22 mouse cellular contexts compared by ENCODE assay signal in genomic region chr15:25027865-25028264, GRCm38 (mm10).
DNase-seq lines count a peak whose midpoint lies in the region; ATAC-seq lines count a peak whose summit lies in the region.
"Had no signal": no experiment of that assay in that cellular context is flagged by ENCODE, and none has a peak within 500 bp of the region (broad histone marks: within the 10 kb centered on the region; RNA-seq: fewer than 3 reads in every experiment).

No protein-coding gene starts in this region.

- peak; percentile 28 for DNase-seq in forebrain, embryonic 14.5 days (ENCODE audit: low spot score)
- no peak for DNase-seq in forebrain, embryonic 10.5 days (ENCODE audit: extremely low spot score, low spot score)
- DNase-seq in neural tube, embryonic 11.5 days (ENCODE audit: low spot score): peak; percentile 29
- no peak for DNase-seq in neural tube, embryonic 10.5 days (ENCODE audit: extremely low spot score, low spot score)
- peak; percentile 36 for DNase-seq in mesoderm, embryonic 11.5 days (ENCODE audit: low read depth, low spot score)
- DNase-seq in embryonic facial prominence, embryonic 10.5 days (ENCODE audit: low spot score): no peak
- no peak for DNase-seq in thymus, postnatal 36 days
- DNase-seq: adrenal gland, postnatal 14 days; cerebellum, adult 11 months; cerebellum, adult 9-11 months; heart, postnatal 4 days; kidney, adult 8-10 months; kidney, postnatal 10 days; lung, postnatal 36 days; thymus, postnatal 25 days had no signal

- peaks cover 10% of the 10 kb centered on the region; the same call in 1 of the 2 replicates for H3K4me1 ChIP-seq in forebrain, embryonic 14.5 days (ENCODE audit: control insufficient read depth, insufficient read depth, low read length)
- peaks cover 17% of the 10 kb centered on the region for H3K4me1 ChIP-seq in forebrain, embryonic 10.5 days
- H3K4me1 ChIP-seq in neural tube, embryonic 11.5 days (ENCODE audit: control insufficient read depth, insufficient read depth, low read length): 0 out of 2 replicates have a peak, but pooled peaks cover 7% of the 10 kb centered on the region
- peaks cover 8% of the 10 kb centered on the region for H3K4me1 ChIP-seq in embryonic facial prominence, embryonic 10.5 days
- H3K4me1 ChIP-seq: heart, embryonic 15.5 days; intestine, embryonic 15.5 days; limb, embryonic 15.5 days; liver, embryonic 15.5 days; lung, embryonic 15.5 days; megakaryocyte, embryonic 14.5 days had no signal

- H3K27me3 ChIP-seq in forebrain, embryonic 14.5 days (replicated peaks; ENCODE audit: control insufficient read depth, insufficient read depth, low read length): no peaks in the 10 kb centered on the region
- peaks cover 10% of the 10 kb centered on the region; the same call in 1 of the 2 replicates for H3K27me3 ChIP-seq in forebrain, embryonic 10.5 days (ENCODE audit: poor library complexity, severe bottlenecking)
- H3K27me3 ChIP-seq in neural tube, embryonic 11.5 days (ENCODE audit: control insufficient read depth, insufficient read depth, low read length): no peaks in the 10 kb centered on the region
- H3K27me3 ChIP-seq in embryonic facial prominence, embryonic 10.5 days (replicated peaks; ENCODE audit: low read depth, poor library complexity, severe bottlenecking): peaks cover 9% of the 10 kb centered on the region; the same call in 1 of the 2 replicates
- H3K27me3 ChIP-seq: heart, embryonic 15.5 days; intestine, embryonic 15.5 days; limb, embryonic 15.5 days; liver, embryonic 15.5 days; lung, embryonic 15.5 days had no signal

- no peak overlapping the region for H3K4me2 ChIP-seq in forebrain, embryonic 14.5 days (ENCODE audit: low read length)
- H3K4me2 ChIP-seq in neural tube, embryonic 11.5 days (ENCODE audit: low read depth): no peak overlapping the region
- H3K4me2 ChIP-seq: liver, embryonic 15.5 days had no signal

- WGBS in forebrain, embryonic 14.5 days: 63% methylated on average over 8 of the region's 8 CpGs
- 88% methylated on average over 8 of the region's 8 CpGs for WGBS in forebrain, embryonic 10.5 days
- WGBS in neural tube, embryonic 11.5 days: 70% methylated on average over 8 of the region's 8 CpGs
- 84% methylated on average over 8 of the region's 8 CpGs for WGBS in embryonic facial prominence, embryonic 10.5 days

- no peak overlapping the region for H3K9ac ChIP-seq in forebrain, embryonic 14.5 days (ENCODE audit: low read length)
- H3K9ac ChIP-seq in neural tube, embryonic 11.5 days (ENCODE audit: low read length): no peak overlapping the region
- H3K9ac ChIP-seq: heart, embryonic 15.5 days; intestine, embryonic 15.5 days; limb, embryonic 15.5 days; liver, embryonic 15.5 days; lung, embryonic 15.5 days had no signal

- no peaks in the 10 kb centered on the region for H3K9me3 ChIP-seq in forebrain, embryonic 14.5 days (replicated peaks; ENCODE audit: control insufficient read depth, low read length)
- H3K9me3 ChIP-seq in forebrain, embryonic 10.5 days: no peaks in the 10 kb centered on the region
- H3K9me3 ChIP-seq in neural tube, embryonic 11.5 days (ENCODE audit: control insufficient read depth, low read length): no peaks in the 10 kb centered on the region
- H3K9me3 ChIP-seq in embryonic facial prominence, embryonic 10.5 days: no peaks in the 10 kb centered on the region
- H3K9me3 ChIP-seq: heart, embryonic 15.5 days; intestine, embryonic 15.5 days; limb, embryonic 15.5 days; liver, embryonic 15.5 days; lung, embryonic 15.5 days; megakaryocyte, embryonic 14.5 days had no signal

- no peak overlapping the region for H3K4me3 ChIP-seq in forebrain, embryonic 14.5 days (ENCODE audit: low read depth, low read length)
- H3K4me3 ChIP-seq in forebrain, embryonic 10.5 days: no peak overlapping the region
- no peak overlapping the region for H3K4me3 ChIP-seq in neural tube, embryonic 11.5 days (ENCODE audit: low read depth, low read length)
- no peak overlapping the region for H3K4me3 ChIP-seq in embryonic facial prominence, embryonic 10.5 days
- H3K4me3 ChIP-seq: heart, embryonic 15.5 days; intestine, embryonic 15.5 days; limb, embryonic 15.5 days; liver, embryonic 15.5 days; lung, embryonic 15.5 days; myocyte had no signal

- H3K27ac ChIP-seq in forebrain, embryonic 14.5 days (ENCODE audit: low read depth, low read length): no peak overlapping the region; the same call in 1 of the 2 replicates
- no peak overlapping the region for H3K27ac ChIP-seq in forebrain, embryonic 10.5 days
- H3K27ac ChIP-seq in neural tube, embryonic 11.5 days (ENCODE audit: low read depth, low read length): no peak overlapping the region
- H3K27ac ChIP-seq in embryonic facial prominence, embryonic 10.5 days (replicated peaks): no peak overlapping the region
- H3K27ac ChIP-seq: heart, embryonic 15.5 days; intestine, embryonic 15.5 days; limb, embryonic 15.5 days; liver, embryonic 15.5 days; lung, embryonic 15.5 days had no signal

- no peak for ATAC-seq in forebrain, embryonic 14.5 days
- ATAC-seq in neural tube, embryonic 11.5 days (ENCODE audit: insufficient read depth, low FRiP score, low TSS enrichment): peak; percentile 33; the same call in 1 of the 2 replicates
- ATAC-seq: intestine, embryonic 15.5 days had no signal

- H3K36me3 ChIP-seq in forebrain, embryonic 14.5 days (ENCODE audit: control insufficient read depth, insufficient read depth, low read length): no peaks in the 10 kb centered on the region
- no peaks in the 10 kb centered on the region for H3K36me3 ChIP-seq in forebrain, embryonic 10.5 days (replicated peaks)
- no peaks in the 10 kb centered on the region for H3K36me3 ChIP-seq in neural tube, embryonic 11.5 days (ENCODE audit: control insufficient read depth, insufficient read depth, low read length)
- H3K36me3 ChIP-seq in embryonic facial prominence, embryonic 10.5 days (replicated peaks): no peaks in the 10 kb centered on the region
- H3K36me3 ChIP-seq: heart, embryonic 15.5 days; intestine, embryonic 15.5 days; limb, embryonic 15.5 days; liver, embryonic 15.5 days; lung, embryonic 15.5 days had no signal

Comparison
In these comparisons a context has a peak if more than half of its experiments do, and no peak if none do; other contexts are left out.
1. DNase-seq: peak in forebrain, embryonic 14.5 days (single experiment), neural tube, embryonic 11.5 days (single experiment) and mesoderm, embryonic 11.5 days (single experiment); none in forebrain, embryonic 10.5 days (single experiment), neural tube, embryonic 10.5 days (single experiment), embryonic facial prominence, embryonic 10.5 days (single experiment) and thymus, postnatal 36 days (0 of 2).